Mouse (Mus musculus) left cerebral cortex, postnatal 4 days (tissue): ENCODE measurements around the gene Trp53bp1. TPM values are rescaled to one million over a fixed set of nuclear protein-coding genes. Genes with fewer than 3 reads are reported as not detected.
A peak's percentile ranks its signal among the peaks of the same experiment; 100 is the strongest.

Source experiments
- DNase-seq: peaks from one replicate; pipeline ENCODE4 v3.0.0-alpha.2; 2022
- intact Hi-C: fragments of 180-260 bp; cut with DNase I; formaldehyde crosslinking; loops from one replicate; pipeline ENCODE4 v1.15.1; 2025
- total RNA-seq, 2 experiments: library from RNA; stranded (reverse); gene quantifications; 2 replicates each; pipeline ENCODE4 v1.2.3; 2021

The Trp53bp1 gene
- total RNA-seq = 100 to 1,000 TPM; 238 to 265 TPM

DNA sequence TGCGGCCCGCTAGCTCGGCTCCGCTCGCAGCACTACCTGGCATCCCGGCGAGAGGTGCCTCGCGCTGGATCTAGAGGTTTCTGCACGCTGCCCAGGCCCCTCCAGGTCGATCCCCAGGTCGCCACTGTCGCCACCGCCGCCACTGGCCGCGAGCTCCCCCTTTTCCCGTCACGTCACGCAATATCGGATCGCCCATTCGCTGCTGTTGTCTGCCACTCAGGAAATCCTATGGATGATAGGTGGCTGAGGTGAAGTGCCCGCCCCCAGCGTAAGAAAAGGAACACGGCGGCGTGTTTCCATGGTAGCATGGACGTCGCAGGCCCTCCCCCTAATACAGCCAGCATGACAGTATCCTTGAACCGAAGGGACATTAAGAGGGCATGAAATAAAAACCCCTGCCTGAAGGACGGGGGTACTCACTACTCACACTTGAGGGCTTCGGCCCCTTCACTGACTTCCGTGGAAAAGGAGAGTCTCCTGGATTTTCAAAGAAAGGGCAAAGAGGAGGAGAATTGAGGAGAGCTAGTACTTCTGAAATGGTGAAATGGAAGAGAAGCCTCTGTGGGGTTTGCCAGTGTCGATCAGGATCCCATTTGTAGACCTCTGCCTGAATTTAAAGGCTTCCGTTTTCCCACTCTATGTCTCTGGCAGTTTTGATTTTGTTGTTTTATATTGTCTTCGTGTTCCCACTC is at the start of gene Trp53bp1:
Gene Trp53bp1, minus strand, starts transcription at position 172 of the 692 bp plus-strand sequence.
- DNase-seq = peak; percentile 95
- intact Hi-C loops = no loop called here

DNA sequence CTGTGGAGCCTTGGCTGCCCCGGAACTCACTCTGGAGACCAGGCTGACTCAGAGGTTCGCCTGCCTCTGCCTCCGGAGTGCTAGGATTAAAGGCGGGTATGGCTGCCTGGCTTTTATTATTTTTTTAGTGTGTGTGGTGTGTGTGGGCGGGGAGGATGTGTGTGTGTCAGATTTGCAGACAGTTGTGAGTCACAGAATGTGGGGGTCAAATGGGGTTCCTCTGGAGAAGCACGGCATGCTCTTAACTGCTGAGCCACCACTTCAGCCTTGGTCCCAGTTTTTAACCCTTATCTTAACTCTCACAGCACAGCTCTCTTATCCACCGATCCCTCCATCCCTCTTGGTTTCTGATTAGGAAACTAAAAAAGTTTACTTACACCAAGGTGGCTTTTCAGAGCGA is 45.1 kb upstream of the Trp53bp1 start:
- DNase-seq = no peak
- intact Hi-C loops = no loop called here

GRCm38 (mm10) chr2:121308997-121309416 is 37.8 kb upstream of the Trp53bp1 start:
- DNase-seq = no peak
- intact Hi-C loops = no loop called here

DNA sequence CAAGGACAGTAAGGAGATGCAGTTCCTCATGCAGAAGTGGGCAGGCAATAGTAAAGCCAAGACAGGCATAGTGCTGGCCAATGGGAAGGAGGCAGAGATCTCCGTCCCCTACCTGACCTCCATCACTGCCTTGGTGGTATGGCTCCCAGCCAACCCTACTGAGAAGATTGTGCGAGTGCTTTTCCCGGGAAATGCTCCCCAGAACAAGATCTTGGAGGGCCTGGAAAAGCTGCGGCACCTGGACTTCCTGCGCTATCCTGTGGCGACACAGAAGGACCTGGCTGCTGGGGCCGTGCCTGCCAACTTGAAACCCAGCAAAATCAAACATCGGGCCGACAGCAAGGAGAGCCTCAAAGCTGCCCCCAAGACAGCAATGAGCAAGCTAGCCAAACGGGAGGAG is 28.8 kb upstream of the Trp53bp1 start:
- DNase-seq = no peak
- intact Hi-C loops = no loop called here

- no peak for DNase-seq
Observed at GRCm38 (mm10) chr2:121299471-121299870, 28.3 kb upstream of the Trp53bp1 start.

GRCm38 (mm10) chr2:121298131-121298530 is 26.9 kb upstream of the Trp53bp1 start:
- intact Hi-C loops = no loop called here
- no peak for DNase-seq

More at GRCm38 (mm10) chr2:121299471-121299870, 28.3 kb upstream of the Trp53bp1 start:
- intact Hi-C loops = no loop called here

- no peak for DNase-seq
- intact Hi-C loops = no loop called here
Observed at GRCm38 (mm10) chr2:121297701-121298100, 26.5 kb upstream of the Trp53bp1 start.

DNA sequence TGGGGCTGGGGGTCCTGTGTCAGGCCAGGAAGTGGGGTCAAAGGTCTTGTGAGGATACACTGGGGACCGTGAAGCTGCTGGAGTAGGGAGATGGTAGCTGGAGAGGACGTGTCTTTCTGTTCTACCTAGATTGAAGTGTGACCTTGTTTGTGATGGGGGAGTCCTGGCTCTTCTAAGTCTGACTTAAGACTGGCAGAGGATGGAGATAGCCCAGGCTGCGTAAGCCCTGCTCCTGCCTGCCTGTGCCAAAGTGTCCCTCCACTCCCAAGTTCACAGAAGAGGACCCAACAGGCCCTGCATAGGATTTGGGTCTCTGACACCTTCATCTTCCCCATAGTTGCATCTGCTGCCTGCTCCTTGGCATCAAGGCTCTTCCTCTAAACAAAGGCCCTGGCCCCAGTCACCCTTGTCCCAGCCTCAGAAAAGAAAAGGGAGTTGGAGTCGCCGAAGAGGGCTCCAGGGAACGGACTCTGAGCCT is 25.6 kb upstream of the Trp53bp1 start:
- intact Hi-C loops = no loop called here
- DNase-seq = no peak

GRCm38 (mm10) chr2:121295608-121296571 is 24.7 kb upstream of the Trp53bp1 start:
- intact Hi-C loops = no loop called here
- peak; percentile 60 for DNase-seq

DNA sequence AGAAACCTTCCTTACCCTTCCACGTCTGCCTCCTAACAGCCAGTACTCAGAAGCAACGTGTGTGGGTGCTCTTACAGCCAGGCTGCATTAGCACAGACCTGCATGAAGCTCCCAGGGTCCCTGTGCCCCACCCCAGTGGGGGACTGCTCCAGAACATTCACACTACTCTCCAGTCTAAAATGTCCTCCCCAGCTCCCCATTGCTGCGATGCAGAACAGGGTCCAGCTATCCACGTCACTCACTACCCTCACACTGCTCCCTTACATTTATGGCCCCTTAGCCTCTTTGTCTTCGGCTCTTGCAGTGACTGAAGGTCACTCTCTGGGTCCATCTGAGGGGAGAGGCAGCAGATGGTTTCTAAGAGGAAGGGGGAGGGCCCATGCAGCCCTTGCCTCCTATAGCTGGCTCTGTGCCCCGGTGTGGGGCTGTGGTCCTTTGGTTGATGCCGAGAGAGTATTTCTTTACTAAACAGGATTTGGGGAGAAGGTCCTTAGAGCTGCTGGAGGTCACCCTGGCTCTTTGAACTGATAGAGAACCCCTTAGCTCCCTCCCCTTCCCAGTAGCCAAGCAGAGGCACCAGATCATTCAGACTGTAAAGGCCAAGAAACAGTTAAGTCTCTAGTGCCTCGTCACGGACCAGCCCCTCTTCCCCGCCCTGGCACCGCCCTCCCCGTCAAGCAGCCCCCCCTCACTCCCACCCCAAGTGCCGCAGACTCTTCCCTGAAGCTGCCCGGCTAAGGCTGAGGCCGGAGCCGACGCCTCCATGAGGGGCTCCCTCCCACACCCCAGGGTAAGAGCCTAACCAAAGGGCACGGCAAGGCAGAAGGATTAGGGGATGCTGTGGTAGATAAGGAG is 23.8 kb upstream of the Trp53bp1 start:
- peak; percentile 86 for DNase-seq
- intact Hi-C loops = no loop called here

DNA sequence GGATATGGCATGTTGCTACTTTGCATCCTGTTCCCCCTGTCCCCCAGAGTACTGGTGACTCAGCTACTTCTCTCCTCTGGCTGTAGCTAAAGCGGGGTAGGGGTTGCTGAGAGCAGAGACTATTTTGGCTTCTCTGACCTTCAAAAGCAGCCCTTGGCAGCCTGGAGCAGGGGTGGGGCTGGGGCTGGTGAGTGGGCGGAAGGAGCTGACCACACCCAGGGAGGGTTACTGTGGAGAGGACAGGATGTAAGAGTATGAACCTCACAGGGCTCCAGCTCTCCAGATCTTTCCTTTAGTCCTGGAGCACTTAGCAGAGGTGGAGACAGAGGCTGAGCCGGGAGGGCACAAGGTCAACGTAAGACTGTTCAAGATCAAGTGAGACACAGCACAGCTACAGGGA is 23.0 kb upstream of the Trp53bp1 start:
- DNase-seq = no peak
- intact Hi-C loops = no loop called here

DNA sequence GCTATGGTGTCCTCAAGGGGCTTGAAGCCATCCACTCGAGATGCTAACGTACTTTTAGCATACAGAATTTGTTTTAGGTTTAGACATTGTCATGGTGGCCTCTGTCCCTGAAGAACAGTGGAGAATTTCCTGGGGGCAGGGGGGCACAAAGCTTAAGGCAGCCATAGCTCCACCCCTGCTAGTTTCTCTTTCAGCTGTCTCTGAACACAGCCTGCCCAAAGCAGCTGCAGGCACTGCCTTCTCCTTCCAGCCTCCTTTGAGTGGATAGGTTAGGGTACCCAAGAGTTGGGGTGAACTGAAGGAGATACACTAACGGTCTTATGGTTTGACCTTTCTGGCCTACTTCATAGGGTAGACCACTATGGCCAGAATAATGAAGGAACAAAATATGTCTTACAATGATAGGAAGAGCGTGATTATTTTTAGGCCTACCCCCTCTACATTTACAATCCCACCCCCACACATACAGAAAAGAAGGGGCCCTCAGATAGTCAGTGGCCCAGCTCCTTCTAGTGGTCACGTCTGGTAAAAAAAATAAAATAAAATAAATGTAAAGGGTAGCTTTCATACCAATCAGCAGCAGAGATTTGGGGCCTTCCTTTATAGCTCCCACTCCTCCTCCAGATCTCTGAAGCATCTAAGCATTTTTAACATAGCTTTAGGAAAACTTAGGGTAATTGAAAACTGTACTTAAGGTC is 21.3 kb upstream of the Trp53bp1 start:
- intact Hi-C loops = no loop called here
- no peak for DNase-seq

GRCm38 (mm10) chr2:121289730-121290540 is 18.7 kb upstream of the Trp53bp1 start:
- intact Hi-C loops = no loop called here
- no peak for DNase-seq

- DNase-seq = peak; percentile 98
- intact Hi-C loops = no loop called here
Observed at GRCm38 (mm10) chr2:121288901-121289729, 17.9 kb upstream of the Trp53bp1 start, which contains the start of gene Map1a. Gene Map1a (plus strand): TSS chr2:121289600.

DNA sequence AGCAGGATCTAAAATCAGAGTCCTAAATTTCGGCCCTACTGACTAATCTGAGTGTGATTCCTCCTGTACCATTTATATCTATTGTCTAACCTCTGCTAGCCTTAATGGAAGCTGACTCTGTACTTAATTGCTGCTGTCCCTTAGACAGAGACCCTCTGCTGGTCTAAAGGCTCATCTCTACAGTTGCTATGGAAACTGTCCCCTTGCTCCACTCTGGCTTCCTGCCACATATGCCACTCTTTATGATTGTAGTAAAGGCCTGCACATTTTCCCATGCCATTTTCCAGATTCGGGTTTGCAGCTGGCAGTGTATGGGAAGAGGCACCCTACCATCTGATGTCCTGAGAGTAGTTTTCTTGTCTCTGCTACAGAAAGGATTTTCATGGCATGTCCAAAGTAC is 16.6 kb upstream of the Trp53bp1 start:
- intact Hi-C loops = no loop called here
- peak; percentile 41 for DNase-seq

- intact Hi-C loops = no loop called here
- no peak for DNase-seq
Observed at GRCm38 (mm10) chr2:121271928-121272516, 815 bp upstream of the Trp53bp1 start.

GRCm38 (mm10) chr2:121270521-121271235 is 529 bp downstream of the Trp53bp1 start:
- DNase-seq = no peak
- intact Hi-C loops = no loop called here
